Mouse (Mus musculus): ENCODE data around the gene Timm8b. TPM values are rescaled to one million over a fixed set of nuclear protein-coding genes. Genes with fewer than 3 reads are reported as not detected.
"Not testable (repeated sequence)": the region's sequence is repeated elsewhere in the genome, so short reads cannot be mapped to it uniquely, and the experiment has no call there.

The Timm8b gene
- total RNA-seq, 2 experiments from 2014 or later = 27.1 to 70.9 TPM

- ATAC-seq (replicated peaks; ENCODE audit: low FRiP score, poor library complexity, severe bottlenecking) = no peak
Observed at GRCm38 (mm10) chr9:50596973-50597372, 6.7 kb upstream of the Timm8b start.

GRCm38 (mm10) chr9:50601536-50601935, 2.2 kb upstream of the Timm8b start:
- ATAC-seq (replicated peaks; ENCODE audit: low FRiP score, poor library complexity, severe bottlenecking) = no peak

GRCm38 (mm10) chr9:50602055-50602845, 1.5 kb upstream of the Timm8b start:
- no peak for ATAC-seq (replicated peaks; ENCODE audit: low FRiP score, poor library complexity, severe bottlenecking)

- ATAC-seq (replicated peaks; ENCODE audit: low FRiP score, poor library complexity, severe bottlenecking) = peak; percentile 79
Observed at GRCm38 (mm10) chr9:50603998-50604324, 251 bp downstream of the Timm8b start.

GRCm38 (mm10) chr9:50604338-50604737, 628 bp downstream of the Timm8b start:
- peak; percentile 34 for ATAC-seq (replicated peaks; ENCODE audit: low FRiP score, poor library complexity, severe bottlenecking)

- ATAC-seq (replicated peaks; ENCODE audit: low FRiP score, poor library complexity, severe bottlenecking) = no peak
Observed at GRCm38 (mm10) chr9:50612115-50612514, 8.4 kb downstream of the Timm8b start.

- no peak for ATAC-seq (replicated peaks; ENCODE audit: low FRiP score, poor library complexity, severe bottlenecking)
Observed at GRCm38 (mm10) chr9:50616161-50616560, 12.5 kb downstream of the Timm8b start.

GRCm38 (mm10) chr9:50616766-50617603, 13.3 kb downstream of the Timm8b start, which contains the start of the genes Pih1d2 and Nkapd1:
Gene Pih1d2, plus strand, starts transcription at chr9:50617321.
Gene Nkapd1, minus strand, starts transcription at chr9:50617464.
- ATAC-seq (replicated peaks; ENCODE audit: low FRiP score, poor library complexity, severe bottlenecking) = peak; percentile 91

GRCm38 (mm10) chr9:50617794-50618330, 14.2 kb downstream of the Timm8b start:
- ATAC-seq (replicated peaks; ENCODE audit: low FRiP score, poor library complexity, severe bottlenecking) = no peak

- ATAC-seq (replicated peaks; ENCODE audit: low FRiP score, poor library complexity, severe bottlenecking) = not testable (repeated sequence)
Observed at GRCm38 (mm10) chr9:50630903-50631302, 27.2 kb downstream of the Timm8b start.

GRCm38 (mm10) chr9:50632016-50632688, 28.4 kb downstream of the Timm8b start:
- ATAC-seq (replicated peaks; ENCODE audit: low FRiP score, poor library complexity, severe bottlenecking) = no peak

GRCm38 (mm10) chr9:50633059-50633458, 29.3 kb downstream of the Timm8b start:
- peak; percentile 80 for ATAC-seq (replicated peaks; ENCODE audit: low FRiP score, poor library complexity, severe bottlenecking)

GRCm38 (mm10) chr9:50634270-50634669, 30.6 kb downstream of the Timm8b start:
- no peak for ATAC-seq (replicated peaks; ENCODE audit: low FRiP score, poor library complexity, severe bottlenecking)

- ATAC-seq (replicated peaks; ENCODE audit: low FRiP score, poor library complexity, severe bottlenecking) = no peak
Observed at GRCm38 (mm10) chr9:50646826-50647370, 43.2 kb downstream of the Timm8b start.

GRCm38 (mm10) chr9:50650503-50650902, 46.8 kb downstream of the Timm8b start:
- peak; percentile 88 for ATAC-seq (replicated peaks; ENCODE audit: low FRiP score, poor library complexity, severe bottlenecking)

Other genes starting within 250 kb of the Timm8b start
- gene Plet1, start 109.4 kb upstream of the Timm8b start, total RNA-seq (2015; ENCODE audit: low replicate concordance) = not detected in 2 replicates
- gene Plet1, start 109.4 kb upstream of the Timm8b start, total RNA-seq (2017; ENCODE audit: low replicate concordance) = not detected in 2 replicates
- gene Pts, start 75.2 kb upstream of the Timm8b start, total RNA-seq (2015; ENCODE audit: low replicate concordance) = 16.3 and 20.5 TPM in 2 replicates
- 15.8 and 19.4 TPM in 2 replicates for gene Pts, start 75.2 kb upstream of the Timm8b start, total RNA-seq (2017; ENCODE audit: low replicate concordance)
- gene Il18, start 49.1 kb upstream of the Timm8b start, total RNA-seq (2015; ENCODE audit: low replicate concordance) = 21.5 TPM in 1 of 2 replicates, not detected in the other
- 2.4 and 3.7 TPM in 2 replicates for gene Il18, start 49.1 kb upstream of the Timm8b start, total RNA-seq (2017; ENCODE audit: low replicate concordance)
- gene Bco2, start 48.7 kb upstream of the Timm8b start, total RNA-seq (2015; ENCODE audit: low replicate concordance) = 0.84 and 1.7 TPM in 2 replicates
- gene Bco2, start 48.7 kb upstream of the Timm8b start, total RNA-seq (2017; ENCODE audit: low replicate concordance) = 0.17 and 2.0 TPM in 2 replicates
- gene Tex12, start 42.6 kb upstream of the Timm8b start, total RNA-seq (2015; ENCODE audit: low replicate concordance) = not detected in 2 replicates
- not detected in 2 replicates for gene Tex12, start 42.6 kb upstream of the Timm8b start, total RNA-seq (2017; ENCODE audit: low replicate concordance)
- 50.0 and 63.1 TPM in 2 replicates for gene Sdhd, start 98 bp upstream of the Timm8b start, total RNA-seq (2015; ENCODE audit: low replicate concordance)
- gene Sdhd, start 98 bp upstream of the Timm8b start, total RNA-seq (2017; ENCODE audit: low replicate concordance) = 26.2 and 57.2 TPM in 2 replicates
- not detected in 2 replicates for gene Pih1d2, start 13.4 kb downstream of the Timm8b start, total RNA-seq (2015; ENCODE audit: low replicate concordance)
- gene Pih1d2, start 13.4 kb downstream of the Timm8b start, total RNA-seq (2017; ENCODE audit: low replicate concordance) = 0.42 and 1.0 TPM in 2 replicates
- gene Nkapd1, start 13.6 kb downstream of the Timm8b start, total RNA-seq (2015; ENCODE audit: low replicate concordance) = 9.0 and 15.3 TPM in 2 replicates
- 5.3 and 7.2 TPM in 2 replicates for gene Nkapd1, start 13.6 kb downstream of the Timm8b start, total RNA-seq (2017; ENCODE audit: low replicate concordance)
- 16.7 and 19.8 TPM in 2 replicates for gene Dlat, start 55.9 kb downstream of the Timm8b start, total RNA-seq (2015; ENCODE audit: low replicate concordance)
- gene Dlat, start 55.9 kb downstream of the Timm8b start, total RNA-seq (2017; ENCODE audit: low replicate concordance) = 6.7 and 16.4 TPM in 2 replicates
- gene Dixdc1, start 135.6 kb downstream of the Timm8b start, total RNA-seq (2015; ENCODE audit: low replicate concordance) = not detected in 2 replicates
- 0.68 TPM in 1 of 2 replicates, not detected in the other for gene Dixdc1, start 135.6 kb downstream of the Timm8b start, total RNA-seq (2017; ENCODE audit: low replicate concordance)
- not detected in 2 replicates for gene 2310030G06Rik, start 142.6 kb downstream of the Timm8b start, total RNA-seq (2015; ENCODE audit: low replicate concordance)
- not detected in 2 replicates for gene 2310030G06Rik, start 142.6 kb downstream of the Timm8b start, total RNA-seq (2017; ENCODE audit: low replicate concordance)
- gene Cryab, start 147.4 kb downstream of the Timm8b start, total RNA-seq (2015; ENCODE audit: low replicate concordance) = not detected in 2 replicates
- not detected in 2 replicates for gene Cryab, start 147.4 kb downstream of the Timm8b start, total RNA-seq (2017; ENCODE audit: low replicate concordance)
- gene Hspb2, start 148.4 kb downstream of the Timm8b start, total RNA-seq (2015; ENCODE audit: low replicate concordance) = not detected in 2 replicates
- gene Hspb2, start 148.4 kb downstream of the Timm8b start, total RNA-seq (2017; ENCODE audit: low replicate concordance) = not detected in 2 replicates
- 2.5 and 5.8 TPM in 2 replicates for gene Fdxacb1, start 164.3 kb downstream of the Timm8b start, total RNA-seq (2015; ENCODE audit: low replicate concordance)
- gene Fdxacb1, start 164.3 kb downstream of the Timm8b start, total RNA-seq (2017; ENCODE audit: low replicate concordance) = 2.2 and 3.5 TPM in 2 replicates
- gene Alg9, start 171.1 kb downstream of the Timm8b start, total RNA-seq (2015; ENCODE audit: low replicate concordance) = 46.1 and 60.4 TPM in 2 replicates
- 18.0 and 28.7 TPM in 2 replicates for gene Alg9, start 171.1 kb downstream of the Timm8b start, total RNA-seq (2017; ENCODE audit: low replicate concordance)
- gene 1110032A03Rik, start 171.6 kb downstream of the Timm8b start, total RNA-seq (2015; ENCODE audit: low replicate concordance) = 30.6 and 50.6 TPM in 2 replicates
- gene 1110032A03Rik, start 171.6 kb downstream of the Timm8b start, total RNA-seq (2017; ENCODE audit: low replicate concordance) = 38.8 and 44.6 TPM in 2 replicates
- gene Ppp2r1b, start 241.4 kb downstream of the Timm8b start, total RNA-seq (2015; ENCODE audit: low replicate concordance) = 43.5 and 61.5 TPM in 2 replicates
- 71.8 and 77.1 TPM in 2 replicates for gene Ppp2r1b, start 241.4 kb downstream of the Timm8b start, total RNA-seq (2017; ENCODE audit: low replicate concordance)